Mouse (Mus musculus) neural tube, embryonic 13.5 days (tissue): Measurements from ENCODE around the gene Eno3. TPM values are rescaled to one million over a fixed set of nuclear protein-coding genes. Genes with fewer than 3 reads are reported as not detected.

Experiments used
- ATAC-seq: fragments of 200-750 bp; cut with Nextera tagmentation; 2 replicates; pipeline ENCODE4 v1.8.0; 2017; ENCODE audit warnings: low read depth, mild to moderate bottlenecking, moderate TSS enrichment, moderate library complexity
- H3K27ac ChIP-seq: fragments of 300-500 bp; sonication (generic); replicated peaks from 2 replicates; pipeline ENCODE4 v1.5.1; 2015; ENCODE audit warnings: moderate library complexity, mild to moderate bottlenecking, inconsistent platforms
- H3K27me3 ChIP-seq: fragments of 300-500 bp; sonication (generic); 2 replicates; pipeline ENCODE4 v1.6.1; 2015; ENCODE audit warnings: mild to moderate bottlenecking, inconsistent platforms
- H3K36me3 ChIP-seq: fragments of 300-500 bp; sonication (generic); 2 replicates; pipeline ENCODE4 v1.6.1; 2015; ENCODE audit warnings: mild to moderate bottlenecking, inconsistent platforms
- H3K4me1 ChIP-seq: fragments of 300-500 bp; sonication (generic); replicated peaks from 2 replicates; pipeline ENCODE4 v1.6.1; 2015; ENCODE audit warnings: inconsistent platforms
- H3K4me2 ChIP-seq: fragments of 300-500 bp; sonication (generic); 2 replicates; pipeline ENCODE4 v1.6.1; 2015; ENCODE audit warnings: inconsistent platforms, mild to moderate bottlenecking, moderate library complexity
- H3K4me3 ChIP-seq: fragments of 300-500 bp; sonication (generic); 2 replicates; pipeline ENCODE4 v1.5.1; 2015; ENCODE audit warnings: mild to moderate bottlenecking, inconsistent platforms
- H3K9ac ChIP-seq: fragments of 300-500 bp; sonication (generic); 2 replicates; pipeline ENCODE4 v1.6.1; 2015; ENCODE audit warnings: moderate library complexity, mild to moderate bottlenecking, inconsistent platforms
- H3K9me3 ChIP-seq: fragments of 300-500 bp; sonication (generic); 2 replicates; pipeline ENCODE4 v1.6.1; 2016; ENCODE audit warnings: inconsistent platforms
- WGBS: fragments of 180-500 bp; shearing (Covaris S2); methylation state at CpG from one replicate; pipeline ENCODE4 v1.1.7; 2015; 5-methylcytosine and 5-hydroxymethylcytosine counted together
- polyA plus RNA-seq: library from polyadenylated mRNA; unstranded; fragments of >200 nt; fragmentation: Nextera tagmentation; extraction: Ambion mirVana; gene quantifications from 2 replicates; pipeline ENCODE4 v1.2.1, GENCODE M21; 2015

The Eno3 gene
- polyA plus RNA-seq, 1 experiment from 2014 or later, result 9.4 TPM

DNA sequence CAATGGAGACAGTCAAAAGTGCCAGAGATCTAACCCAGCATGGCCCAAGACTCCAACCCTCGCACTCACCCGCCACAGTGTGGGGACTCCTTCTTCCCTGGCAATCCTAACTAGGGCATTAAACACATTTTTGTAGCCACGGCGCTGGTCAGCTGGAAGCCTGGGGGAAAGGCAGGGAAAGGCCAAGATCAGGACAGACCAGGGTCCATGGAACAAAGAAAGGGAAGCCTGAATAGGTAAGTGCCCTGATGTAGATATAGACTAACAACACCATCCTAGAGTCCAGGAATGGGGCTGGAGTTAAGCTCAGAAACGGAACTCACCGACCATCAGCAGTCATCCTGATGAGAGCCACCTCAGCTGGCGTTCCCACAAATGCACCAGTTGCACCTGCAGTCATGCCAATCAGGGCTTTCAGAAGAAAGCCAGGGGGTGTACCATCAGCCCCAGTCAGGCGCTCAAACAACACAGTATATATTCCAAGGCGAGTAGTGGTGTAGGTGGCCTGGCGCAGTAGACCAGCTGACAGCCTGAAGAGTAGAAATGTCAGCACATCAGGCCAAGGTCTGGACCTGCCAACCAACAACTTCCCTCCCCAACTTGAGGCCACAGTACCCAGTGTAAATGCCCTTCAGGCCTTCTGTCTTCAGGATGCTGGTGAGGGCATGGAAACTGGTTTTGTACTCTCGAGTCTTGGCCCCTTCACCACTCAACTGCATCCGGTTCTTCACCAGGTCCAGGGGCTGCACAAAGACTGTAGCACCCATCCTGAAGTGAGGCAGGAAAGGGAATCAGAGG is 11.3 kb upstream of the Eno3 start:
- H3K9ac ChIP-seq, result peak overlapping the region; percentile 90
- WGBS, result 94% methylated on average over 12 of the region's 12 CpGs
- H3K27ac ChIP-seq, result peak overlapping the region; percentile 91; the same call in 1 of the 2 replicates
- H3K27me3 ChIP-seq, result no peaks in the 10 kb centered on the region
- H3K4me2 ChIP-seq, result peak overlapping the region; percentile 100
- H3K36me3 ChIP-seq, result peaks cover 53% of the 10 kb centered on the region
- no peak for ATAC-seq
- H3K9me3 ChIP-seq, result no peaks in the 10 kb centered on the region
- H3K4me1 ChIP-seq, result peaks cover 37% of the 10 kb centered on the region
- H3K4me3 ChIP-seq, result peak overlapping the region; percentile 87

DNA sequence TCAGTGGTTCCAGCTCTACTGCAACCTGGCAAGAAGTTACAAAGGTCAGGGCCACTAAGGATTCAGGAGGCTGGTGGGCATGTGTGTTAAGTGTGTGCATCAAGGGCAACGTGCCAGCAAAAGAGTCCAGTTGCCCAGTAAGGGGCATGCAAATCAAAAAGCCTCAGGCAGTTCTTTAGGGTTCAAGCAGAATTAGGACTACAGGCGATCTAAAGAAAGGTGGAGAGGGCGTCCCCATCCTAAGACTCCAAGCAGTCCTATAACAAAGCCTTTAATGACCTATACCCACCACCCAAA is 10.8 kb upstream of the Eno3 start:
- Histone ChIP-seq H3K4me3 (peak overlapping the region; percentile 87), H3K27ac (peak overlapping the region; percentile 91), H3K27me3 (no peaks in the 10 kb centered on the region), H3K9me3 (no peaks in the 10 kb centered on the region), H3K9ac (peak overlapping the region; percentile 90), H3K4me1 (peaks cover 42% of the 10 kb centered on the region), H3K4me2 (peak overlapping the region; percentile 100), H3K36me3 (peaks cover 59% of the 10 kb centered on the region)
- WGBS, result 16% methylated on average over 3 of the region's 3 CpGs
- no peak for ATAC-seq

DNA sequence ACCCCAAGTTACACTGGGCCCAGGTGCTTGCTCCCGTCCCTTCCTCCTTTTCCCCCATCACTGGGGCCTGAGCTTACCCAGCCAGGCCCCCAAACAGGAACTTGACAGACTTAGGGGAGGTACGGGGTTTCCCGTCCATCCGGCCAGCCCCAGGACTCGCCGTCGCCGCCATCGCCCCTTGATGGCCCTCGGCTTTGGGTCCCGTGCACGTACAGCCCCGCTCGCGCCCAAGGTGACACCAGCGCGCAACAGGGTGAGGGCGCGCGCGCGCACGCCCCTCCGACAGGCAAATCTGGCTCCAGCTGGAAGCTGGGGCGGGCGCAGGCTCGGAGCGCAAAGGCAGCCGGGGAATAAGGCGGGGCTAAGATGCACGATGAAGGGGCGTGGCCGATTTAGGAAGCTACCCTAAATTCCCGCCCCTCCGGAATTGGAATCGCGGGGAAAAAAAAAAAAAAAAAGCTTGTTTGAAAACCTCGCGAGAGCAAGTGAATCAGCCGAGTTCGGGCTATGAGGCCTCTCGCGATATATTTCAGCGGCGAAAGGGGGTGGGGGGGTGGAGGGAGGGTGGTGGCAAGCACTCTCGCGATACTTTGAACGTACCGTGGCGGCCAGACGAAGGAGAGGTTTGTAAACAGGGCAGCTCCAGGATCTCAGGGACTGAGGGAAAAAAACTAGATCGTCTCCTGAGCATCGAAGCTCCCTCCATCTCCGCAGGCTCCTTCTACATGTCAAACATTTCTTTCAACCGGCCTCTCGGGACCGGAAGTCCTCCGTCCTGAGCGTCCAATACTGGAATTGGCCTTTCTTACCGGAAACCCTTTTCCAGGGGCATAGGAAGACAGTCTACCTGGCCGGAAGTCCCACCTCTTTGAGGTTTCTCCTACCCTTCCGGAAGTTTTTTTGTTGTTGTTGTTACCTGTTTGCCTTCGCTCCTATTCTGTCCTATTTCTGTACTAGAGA is 10.0 kb upstream of the Eno3 start, which contains the start of the genes Rnf167 and Slc25a11:
Gene Rnf167 (plus strand): TSS at position 545 of the 960 bp plus-strand sequence.
Gene Slc25a11 (minus strand): TSS at position 789 of the 960 bp plus-strand sequence.
- peak within 1 kb of the TSS; percentile 93 for H3K9ac ChIP-seq
- peak within 1 kb of the TSS; percentile 94 for H3K27ac ChIP-seq
- peaks cover 50% of the 10 kb centered on the region for H3K4me1 ChIP-seq
- WGBS, result under 1% methylated on average over 63 of the region's 63 CpGs
- peak; percentile 91 for ATAC-seq
- peaks cover 66% of the 10 kb centered on the region for H3K36me3 ChIP-seq
- H3K4me2 ChIP-seq, result peak within 1 kb of the TSS; percentile 100
- no peaks in the 10 kb centered on the region for H3K9me3 ChIP-seq
- peak within 1 kb of the TSS; percentile 87 for H3K4me3 ChIP-seq
- H3K27me3 ChIP-seq, result no peaks in the 10 kb centered on the region

DNA sequence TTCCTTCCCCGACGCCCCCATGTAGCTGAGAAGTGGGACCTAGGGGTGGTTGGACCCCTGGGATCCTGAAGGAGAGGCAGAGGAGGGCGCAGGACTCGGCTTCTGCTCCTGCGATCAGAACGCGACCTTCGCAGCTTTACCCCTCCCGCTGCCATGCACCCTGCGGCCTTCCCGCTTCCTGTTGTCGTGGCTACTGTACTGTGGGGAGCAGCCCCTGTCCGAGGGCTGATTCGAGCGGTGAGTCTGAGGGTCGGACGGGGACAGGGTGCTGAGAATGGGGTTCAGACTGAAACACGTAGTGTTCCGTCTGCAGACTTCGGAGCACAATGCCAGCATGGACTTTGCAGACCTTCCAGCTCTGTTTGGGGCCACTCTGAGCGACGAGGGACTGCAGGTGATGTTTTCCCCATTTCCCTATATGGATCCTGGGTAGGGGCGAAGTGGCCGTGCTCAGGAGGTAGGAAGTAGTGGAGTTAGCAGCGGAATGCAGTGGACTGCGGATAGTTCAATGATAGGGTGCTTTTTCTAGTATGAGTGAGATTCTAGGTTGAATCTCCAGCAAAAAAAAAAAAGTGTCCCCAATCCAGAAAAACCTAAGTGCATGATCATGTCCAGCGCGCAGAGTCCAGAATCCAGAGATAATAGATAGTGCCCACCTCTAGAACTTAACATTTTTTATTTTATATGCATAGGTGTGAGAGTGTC is 9.1 kb upstream of the Eno3 start:
- 4% methylated on average over 28 of the region's 28 CpGs for WGBS
- Histone ChIP-seq H3K27ac (peak overlapping the region; percentile 94), H3K4me3 (peak overlapping the region; percentile 87), H3K4me1 (peaks cover 59% of the 10 kb centered on the region), H3K4me2 (peak overlapping the region; percentile 100), H3K36me3 (peaks cover 71% of the 10 kb centered on the region), H3K9ac (peak overlapping the region; percentile 93), H3K27me3 (no peaks in the 10 kb centered on the region), H3K9me3 (no peaks in the 10 kb centered on the region)
- peak; percentile 19 for ATAC-seq

DNA sequence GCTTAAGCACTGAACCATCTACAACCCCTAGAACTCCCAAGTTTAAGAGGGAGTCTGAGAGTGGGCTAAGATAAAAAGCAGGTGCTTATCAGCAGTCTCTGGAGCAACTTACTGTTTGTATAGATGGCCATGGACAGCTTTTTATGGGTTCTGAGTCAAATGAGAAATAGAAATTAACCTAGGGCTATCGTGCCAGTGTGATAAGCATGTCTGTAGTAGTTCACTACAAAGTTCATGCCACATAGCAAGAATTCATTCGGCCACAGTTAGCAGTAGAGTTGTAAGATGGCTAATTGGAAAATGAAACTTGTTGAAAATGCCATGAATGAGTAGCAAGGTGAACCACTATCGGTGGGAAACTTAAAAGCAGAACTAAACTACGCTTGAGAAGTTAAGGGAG is 8.5 kb upstream of the Eno3 start:
- H3K27me3 ChIP-seq, result no peaks in the 10 kb centered on the region
- peaks cover 65% of the 10 kb centered on the region for H3K4me1 ChIP-seq
- no peaks in the 10 kb centered on the region for H3K9me3 ChIP-seq
- peak overlapping the region; percentile 87 for H3K4me3 ChIP-seq
- H3K9ac ChIP-seq, result peak overlapping the region; percentile 93
- 90% methylated on average over 4 of the region's 4 CpGs for WGBS
- H3K27ac ChIP-seq, result no peak overlapping the region
- peak overlapping the region; percentile 100 for H3K4me2 ChIP-seq
- ATAC-seq, result no peak
- peaks cover 64% of the 10 kb centered on the region for H3K36me3 ChIP-seq

DNA sequence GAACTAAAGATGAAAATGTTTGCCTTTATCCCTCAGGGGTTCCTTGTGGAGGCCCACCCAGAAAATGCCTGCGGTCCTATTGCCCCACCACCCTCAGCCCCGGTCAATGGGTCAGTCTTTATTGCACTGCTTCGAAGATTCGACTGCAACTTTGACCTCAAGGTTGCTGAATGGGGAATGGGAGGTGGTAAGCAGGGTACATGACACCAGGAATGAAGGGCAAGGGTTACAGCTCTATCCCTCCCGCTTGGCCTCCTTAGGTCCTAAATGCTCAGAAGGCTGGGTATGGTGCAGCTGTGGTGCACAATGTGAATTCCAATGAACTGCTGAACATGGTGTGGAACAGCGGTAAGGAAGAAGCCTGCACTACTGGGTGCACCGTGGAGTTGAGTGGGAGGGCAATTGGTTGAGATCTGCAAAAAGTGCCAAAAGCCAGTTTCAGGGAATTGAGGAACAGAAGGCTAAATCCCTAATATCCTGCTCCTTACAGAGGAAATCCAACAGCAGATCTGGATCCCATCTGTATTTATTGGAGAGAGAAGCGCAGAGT is 7.7 kb upstream of the Eno3 start:
- no peak for ATAC-seq

DNA sequence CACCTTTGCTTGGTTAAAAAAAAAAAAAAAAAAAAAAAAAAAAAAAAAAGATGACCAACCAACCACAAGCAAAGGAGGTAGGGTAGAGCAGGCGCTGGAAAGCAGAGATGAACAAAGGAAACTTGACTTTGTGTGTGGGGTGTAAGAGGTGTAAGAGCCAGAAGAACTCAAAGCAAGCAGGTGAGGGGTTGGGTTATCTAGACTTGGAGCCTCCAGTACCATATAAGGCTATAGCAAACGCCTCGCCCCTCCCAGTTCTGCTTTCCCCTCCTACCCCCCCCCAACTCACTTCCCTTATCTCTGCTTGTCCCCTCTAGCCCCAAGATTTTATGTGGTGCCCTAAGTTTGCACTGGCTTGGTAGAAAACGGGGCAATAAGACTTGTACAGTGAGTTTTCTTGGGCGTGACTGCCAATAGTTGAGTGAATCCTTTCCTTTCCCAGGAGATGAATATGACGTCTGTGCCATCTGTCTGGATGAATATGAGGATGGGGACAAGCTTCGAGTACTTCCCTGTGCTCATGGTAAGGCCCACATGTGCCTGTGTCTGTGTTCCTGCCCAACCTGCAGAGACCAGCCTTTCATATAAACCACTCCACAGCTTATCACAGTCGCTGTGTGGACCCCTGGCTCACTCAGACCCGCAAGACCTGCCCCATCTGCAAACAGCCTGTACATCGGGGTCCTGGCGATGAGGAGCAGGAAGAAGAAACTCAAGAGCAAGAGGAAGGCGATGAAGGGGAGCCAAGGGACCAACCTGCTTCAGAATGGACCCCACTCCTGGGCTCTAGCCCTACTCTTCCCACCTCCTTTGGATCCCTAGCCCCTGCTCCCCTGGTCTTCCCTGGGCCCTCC is 6.5 kb upstream of the Eno3 start:
- no peak overlapping the region for H3K27ac ChIP-seq
- H3K9me3 ChIP-seq, result no peaks in the 10 kb centered on the region
- H3K27me3 ChIP-seq, result no peaks in the 10 kb centered on the region
- peaks cover 64% of the 10 kb centered on the region for H3K4me1 ChIP-seq
- 78% methylated on average over 12 of the region's 12 CpGs for WGBS
- H3K4me3 ChIP-seq, result 0 out of 2 replicates have a peak overlapping the region, but pooled peaks have one; percentile 1
- H3K36me3 ChIP-seq, result peaks cover 44% of the 10 kb centered on the region
- ATAC-seq, result no peak
- 0 out of 2 replicates have a peak overlapping the region, but pooled peaks have one; percentile 1 for H3K4me2 ChIP-seq
- no peak overlapping the region for H3K9ac ChIP-seq

More for the DNA sequence above, 7.7 kb upstream of the Eno3 start:
- Histone ChIP-seq H3K4me2 (no peak overlapping the region; the same call in 1 of the 2 replicates), H3K4me1 (peaks cover 66% of the 10 kb centered on the region), H3K36me3 (peaks cover 57% of the 10 kb centered on the region), H3K9ac (no peak overlapping the region), H3K4me3 (peak overlapping the region; percentile 87; the same call in 1 of the 2 replicates), H3K9me3 (no peaks in the 10 kb centered on the region), H3K27me3 (no peaks in the 10 kb centered on the region), H3K27ac (no peak overlapping the region)
- WGBS, result 78% methylated on average over 8 of the region's 8 CpGs

DNA sequence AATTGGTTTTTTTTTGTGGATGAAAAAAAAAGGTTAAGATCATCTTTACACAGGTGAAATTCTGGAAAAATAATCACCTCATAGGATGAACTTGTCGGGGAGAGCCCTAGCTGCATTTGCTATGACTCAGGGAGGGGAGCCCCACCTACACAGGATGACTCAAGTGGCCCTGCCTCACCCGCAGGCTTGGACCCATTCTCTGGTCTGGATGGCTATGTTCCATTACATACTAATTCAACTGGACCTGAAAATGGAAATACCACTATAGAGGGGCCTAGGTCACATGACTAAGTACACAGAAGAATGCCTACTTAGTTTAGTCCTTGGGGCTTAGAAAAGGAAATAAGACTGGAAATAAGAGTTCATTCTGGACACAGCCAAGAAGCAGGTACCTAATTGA is 5.6 kb upstream of the Eno3 start:
- Histone ChIP-seq H3K4me1 (peaks cover 64% of the 10 kb centered on the region), H3K27me3 (no peaks in the 10 kb centered on the region), H3K4me3 (no peak overlapping the region), H3K9me3 (no peaks in the 10 kb centered on the region), H3K9ac (no peak overlapping the region), H3K27ac (no peak overlapping the region), H3K36me3 (peaks cover 42% of the 10 kb centered on the region), H3K4me2 (no peak overlapping the region)
- 84% methylated on average over 2 of the region's 2 CpGs for WGBS
- no peak for ATAC-seq

DNA sequence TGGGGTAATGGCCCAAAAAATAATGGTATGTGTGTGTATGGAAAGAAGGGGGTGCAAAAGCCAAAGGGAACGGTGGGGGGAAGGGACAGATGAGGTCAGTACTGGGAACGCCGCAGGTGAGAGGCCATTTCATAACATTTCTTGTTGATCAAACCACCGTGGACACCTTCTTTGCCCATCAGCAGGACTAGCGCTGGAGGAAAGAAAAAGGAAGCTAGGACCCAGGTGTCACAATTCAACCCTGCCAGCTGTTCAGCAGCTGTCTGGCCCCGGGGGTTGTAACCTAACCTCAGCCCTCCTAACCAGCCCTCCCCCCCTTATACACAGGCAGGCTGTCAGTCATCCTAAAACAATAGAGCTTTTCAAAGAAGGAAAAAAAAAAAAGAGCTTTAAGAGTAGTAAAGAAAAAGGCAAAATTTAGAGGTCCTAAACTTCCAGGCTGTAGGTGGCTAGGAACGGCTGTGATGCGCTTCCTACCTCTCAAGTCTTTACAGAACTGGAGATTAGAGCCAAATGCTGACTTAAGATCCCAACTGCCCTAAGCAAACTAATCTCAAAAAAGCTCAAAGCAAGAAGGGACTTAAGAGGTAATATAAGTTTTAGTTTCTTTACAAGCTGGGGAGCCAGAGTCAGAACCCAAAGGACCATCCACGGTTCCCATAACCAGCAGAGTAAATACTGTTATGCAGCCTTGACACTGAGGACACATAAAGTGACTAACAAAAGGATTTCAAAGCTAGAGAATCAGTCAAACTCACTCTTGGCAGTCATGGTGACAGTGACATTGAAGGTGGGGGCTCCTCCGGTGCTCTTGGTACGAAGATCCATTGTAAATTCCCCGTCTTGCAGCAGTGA is 4.7 kb upstream of the Eno3 start:
- WGBS, result 70% methylated on average over 12 of the region's 12 CpGs
- Histone ChIP-seq H3K4me1 (peaks cover 72% of the 10 kb centered on the region), H3K9ac (peak overlapping the region; percentile 98), H3K4me2 (peak overlapping the region; percentile 92), H3K27ac (no peak overlapping the region), H3K36me3 (peaks cover 42% of the 10 kb centered on the region), H3K27me3 (no peaks in the 10 kb centered on the region), H3K4me3 (peak overlapping the region; percentile 100), H3K9me3 (no peaks in the 10 kb centered on the region)
- ATAC-seq, result no peak

DNA sequence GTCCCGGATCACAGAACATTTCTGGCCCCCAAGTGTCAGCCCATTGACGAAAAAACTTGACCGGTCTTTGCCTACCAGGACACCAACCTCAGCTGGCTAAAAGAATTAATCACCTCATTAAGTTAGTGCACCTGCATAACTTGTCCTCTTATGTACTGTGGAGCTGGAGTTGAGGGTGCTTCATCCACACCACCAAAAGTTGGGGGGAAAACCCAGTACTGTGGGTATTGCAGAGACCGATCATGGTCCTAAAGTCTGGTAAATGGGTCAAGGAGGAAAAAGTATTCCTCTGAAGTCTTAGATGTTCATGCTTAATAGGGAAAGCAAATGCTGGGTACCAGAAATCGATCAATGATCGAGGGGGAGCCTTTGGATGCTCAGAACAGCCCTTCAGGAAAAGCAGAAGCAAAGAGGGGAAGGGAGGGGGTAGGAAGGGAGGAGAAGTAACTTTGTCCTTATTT is 4.1 kb upstream of the Eno3 start:
- 62% methylated on average over 6 of the region's 6 CpGs for WGBS
- H3K27ac ChIP-seq, result peak overlapping the region; percentile 98
- H3K4me2 ChIP-seq, result peak overlapping the region; percentile 92
- peak overlapping the region; percentile 98 for H3K9ac ChIP-seq
- peaks cover 69% of the 10 kb centered on the region for H3K4me1 ChIP-seq
- no peak for ATAC-seq
- peaks cover 42% of the 10 kb centered on the region for H3K36me3 ChIP-seq
- H3K27me3 ChIP-seq, result no peaks in the 10 kb centered on the region
- peak overlapping the region; percentile 100 for H3K4me3 ChIP-seq
- H3K9me3 ChIP-seq, result no peaks in the 10 kb centered on the region
